Mouse (Mus musculus) liver, embryonic 11.5 days (tissue): ENCODE results near the gene Dmrtc2. TPM values are rescaled to one million over a fixed set of nuclear protein-coding genes. Genes with fewer than 3 reads are reported as not detected.

Source experiments
- ATAC-seq: fragments of 200-750 bp; cut with Nextera tagmentation; replicated peaks from 2 replicates; pipeline ENCODE4 v1.8.0; 2017; ENCODE audit warnings: moderate number of reproducible peaks, mild to moderate bottlenecking, moderate TSS enrichment, moderate library complexity; ENCODE audit not compliant: low FRiP score
- DNase-seq: peaks from one replicate; pipeline ENCODE4 v3.0.0-alpha.2; 2017; ENCODE audit warnings: low spot score
- H3K27ac ChIP-seq: fragments of 300-500 bp; sonication (generic); 2 replicates; pipeline ENCODE4 v1.5.1; 2014; ENCODE audit warnings: mild to moderate bottlenecking, low read depth, low read length, control low read depth
- H3K27me3 ChIP-seq: fragments of 300-500 bp; sonication (generic); replicated peaks from 2 replicates; pipeline ENCODE4 v1.6.1; 2014; ENCODE audit warnings: low read length, mixed read lengths; ENCODE audit not compliant: control insufficient read depth, insufficient read depth
- H3K36me3 ChIP-seq: fragments of 300-500 bp; sonication (generic); 2 replicates; pipeline ENCODE4 v1.6.1; 2014; ENCODE audit warnings: mild to moderate bottlenecking, low read length, moderate library complexity, mixed read lengths; ENCODE audit not compliant: control insufficient read depth, insufficient read depth
- H3K4me1 ChIP-seq: fragments of 300-500 bp; sonication (generic); replicated peaks from 2 replicates; pipeline ENCODE4 v1.6.1; 2014; ENCODE audit warnings: low read length, mixed read lengths; ENCODE audit not compliant: control insufficient read depth, insufficient read depth
- H3K4me2 ChIP-seq: fragments of 300-500 bp; sonication (generic); 2 replicates; pipeline ENCODE4 v1.6.1; 2014; ENCODE audit warnings: mild to moderate bottlenecking, control low read depth, moderate library complexity
- H3K4me3 ChIP-seq: fragments of 300-500 bp; sonication (generic); 2 replicates; pipeline ENCODE4 v1.5.1; 2014; ENCODE audit warnings: low read depth, low read length, control low read depth
- H3K9ac ChIP-seq: fragments of 300-500 bp; sonication (generic); 2 replicates; pipeline ENCODE4 v1.6.1; 2014; ENCODE audit warnings: low read depth, low read length, control low read depth
- H3K9me3 ChIP-seq: fragments of 300-500 bp; sonication (generic); 2 replicates; pipeline ENCODE4 v1.6.1; 2016; ENCODE audit warnings: low read length, inconsistent platforms, mixed read lengths; ENCODE audit not compliant: control insufficient read depth
- WGBS: fragments of 180-500 bp; shearing (Covaris S2); extraction: QIAGEN DNeasy Blood & Tissue Kit; methylation state at CpG from one replicate; pipeline ENCODE4 v1.1.7; 2014; 5-methylcytosine and 5-hydroxymethylcytosine counted together
- polyA plus RNA-seq: library from polyadenylated mRNA; unstranded; fragments of >200 nt; fragmentation: Nextera tagmentation; extraction: Ambion mirVana; gene quantifications from 2 replicates; pipeline ENCODE4 v1.2.1, GENCODE M21; 2014

Gene Dmrtc2
- polyA plus RNA-seq, 1 experiment from 2014 or later: not detected

GRCm38 (mm10) chr7:24883896-24884692, 14.2 kb downstream of the Dmrtc2 start, which contains the start of gene Rps19:
TSS of gene Rps19 (plus strand) at chr7:24884371.
- Histone ChIP-seq H3K36me3 (peaks cover 39% of the 10 kb centered on the region), H3K4me2 (peak within 1 kb of the TSS; percentile 83), H3K27ac (peak within 1 kb of the TSS; percentile 95), H3K27me3 (no peaks in the 10 kb centered on the region), H3K4me1 (peaks cover 27% of the 10 kb centered on the region), H3K9me3 (no peaks in the 10 kb centered on the region), H3K4me3 (peak within 1 kb of the TSS; percentile 100), H3K9ac (peak within 1 kb of the TSS; percentile 100)
- DNase-seq: peak; percentile 96
- ATAC-seq: peak; percentile 93
- WGBS: under 1% methylated on average over 57 of the region's 57 CpGs

GRCm38 (mm10) chr7:24884693-24885291, 14.9 kb downstream of the Dmrtc2 start:
- DNase-seq (no peak), ATAC-seq (peak; percentile 1; the same call in 1 of the 2 replicates)
- peak overlapping the region; percentile 100 for H3K4me3 ChIP-seq
- H3K27ac ChIP-seq: peak overlapping the region; percentile 95
- no peaks in the 10 kb centered on the region for H3K9me3 ChIP-seq
- H3K27me3 ChIP-seq: no peaks in the 10 kb centered on the region
- peak overlapping the region; percentile 83 for H3K4me2 ChIP-seq
- H3K4me1 ChIP-seq: peaks cover 27% of the 10 kb centered on the region
- peaks cover 46% of the 10 kb centered on the region for H3K36me3 ChIP-seq
- peak overlapping the region; percentile 100 for H3K9ac ChIP-seq
- WGBS: under 1% methylated on average over 47 of the region's 47 CpGs

GRCm38 (mm10) chr7:24885468-24886307, 15.8 kb downstream of the Dmrtc2 start:
- H3K27ac ChIP-seq: peak overlapping the region; percentile 95
- no peaks in the 10 kb centered on the region for H3K9me3 ChIP-seq
- DNase-seq: no peak
- H3K4me1 ChIP-seq: peaks cover 27% of the 10 kb centered on the region
- H3K9ac ChIP-seq: peak overlapping the region; percentile 100
- H3K27me3 ChIP-seq: no peaks in the 10 kb centered on the region
- H3K36me3 ChIP-seq: peaks cover 49% of the 10 kb centered on the region
- peak overlapping the region; percentile 83 for H3K4me2 ChIP-seq
- peak overlapping the region; percentile 100 for H3K4me3 ChIP-seq
- WGBS: 25% methylated on average over 12 of the region's 12 CpGs
- ATAC-seq: no peak

GRCm38 (mm10) chr7:24886308-24886633, 16.4 kb downstream of the Dmrtc2 start:
- ATAC-seq (no peak), DNase-seq (peak; percentile 46)
- peak overlapping the region; percentile 83 for H3K4me2 ChIP-seq
- H3K27me3 ChIP-seq: no peaks in the 10 kb centered on the region
- peaks cover 49% of the 10 kb centered on the region for H3K36me3 ChIP-seq
- peak overlapping the region; percentile 100 for H3K9ac ChIP-seq
- 43% methylated on average over 4 of the region's 4 CpGs for WGBS
- peak overlapping the region; percentile 95 for H3K27ac ChIP-seq
- H3K4me3 ChIP-seq: peak overlapping the region; percentile 100
- H3K9me3 ChIP-seq: no peaks in the 10 kb centered on the region
- peaks cover 27% of the 10 kb centered on the region for H3K4me1 ChIP-seq

GRCm38 (mm10) chr7:24887096-24887495, 17.2 kb downstream of the Dmrtc2 start:
- DNase-seq (no peak), ATAC-seq (no peak)
- WGBS: 72% methylated on average over 4 of the region's 4 CpGs
- peak overlapping the region; percentile 95 for H3K27ac ChIP-seq
- peak overlapping the region; percentile 83 for H3K4me2 ChIP-seq
- peak overlapping the region; percentile 100 for H3K4me3 ChIP-seq
- peaks cover 27% of the 10 kb centered on the region for H3K4me1 ChIP-seq
- no peaks in the 10 kb centered on the region for H3K9me3 ChIP-seq
- H3K36me3 ChIP-seq: peaks cover 49% of the 10 kb centered on the region
- peak overlapping the region; percentile 100 for H3K9ac ChIP-seq
- no peaks in the 10 kb centered on the region for H3K27me3 ChIP-seq

- WGBS: 86% methylated on average over 6 of the region's 6 CpGs
- Histone ChIP-seq H3K4me2 (no peak overlapping the region), H3K9me3 (no peaks in the 10 kb centered on the region), H3K9ac (no peak overlapping the region), H3K4me1 (peaks cover 27% of the 10 kb centered on the region), H3K4me3 (no peak overlapping the region), H3K27ac (no peak overlapping the region), H3K27me3 (no peaks in the 10 kb centered on the region), H3K36me3 (peaks cover 49% of the 10 kb centered on the region)
- DNase-seq: peak; percentile 38
- peak; percentile 14; the same call in 1 of the 2 replicates for ATAC-seq
These were observed 19.8 kb downstream of the Dmrtc2 start for GRCm38 (mm10) chr7:24889431-24890220.

GRCm38 (mm10) chr7:24890281-24891216, 20.7 kb downstream of the Dmrtc2 start:
- Histone ChIP-seq H3K36me3 (peaks cover 46% of the 10 kb centered on the region), H3K9ac (no peak overlapping the region), H3K9me3 (no peaks in the 10 kb centered on the region), H3K4me1 (peaks cover 26% of the 10 kb centered on the region), H3K27ac (no peak overlapping the region), H3K4me3 (no peak overlapping the region), H3K4me2 (no peak overlapping the region), H3K27me3 (no peaks in the 10 kb centered on the region)
- peak; percentile 72 for DNase-seq
- 24% methylated on average over 10 of the region's 10 CpGs for WGBS
- peak; percentile 69 for ATAC-seq
